Mouse (Mus musculus): Measurements from ENCODE around the gene Tes3-ps.

DNA sequence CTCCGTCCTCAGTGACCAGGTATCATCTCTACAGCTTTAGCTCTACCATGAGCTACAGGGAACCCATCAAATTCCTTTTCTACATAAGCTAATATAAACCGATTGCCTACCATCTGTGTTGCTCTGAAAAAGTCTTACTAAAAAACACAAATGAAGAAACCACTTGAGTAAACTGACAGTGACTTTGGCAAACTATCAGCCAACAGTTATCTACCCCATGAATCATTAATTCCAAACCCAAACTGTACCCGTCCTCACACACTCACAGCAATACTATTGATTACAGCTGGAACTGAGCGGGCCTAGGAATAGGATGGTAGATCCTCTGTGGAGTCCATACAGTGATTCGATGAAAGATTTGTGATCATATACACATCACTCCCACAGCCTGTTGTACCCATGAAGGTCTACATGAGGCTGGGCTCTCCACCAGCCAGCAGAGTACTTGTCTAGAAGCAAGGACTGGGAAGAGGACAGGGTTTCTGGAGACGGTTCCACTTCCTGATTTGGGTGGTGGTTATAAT, 14.2 kb upstream of the Tes3-ps start:
- no peak for TF ChIP-seq CTCF (IDR thresholded peaks at IDR 0.05; ENCODE audit: low read depth)
- TF ChIP-seq EP300 (IDR thresholded peaks at IDR 0.05; ENCODE audit: low read depth): no peak

Data from heart, postnatal 0 days (tissue).